Mouse (Mus musculus) kidney, postnatal 10 days (tissue): ENCODE data around the gene Col17a1.

ENCODE experiments used
- DNase-seq: peaks from one replicate; pipeline ENCODE4 v3.0.0; 2021; ENCODE audit warnings: mixed read lengths

The Col17a1 gene

DNA sequence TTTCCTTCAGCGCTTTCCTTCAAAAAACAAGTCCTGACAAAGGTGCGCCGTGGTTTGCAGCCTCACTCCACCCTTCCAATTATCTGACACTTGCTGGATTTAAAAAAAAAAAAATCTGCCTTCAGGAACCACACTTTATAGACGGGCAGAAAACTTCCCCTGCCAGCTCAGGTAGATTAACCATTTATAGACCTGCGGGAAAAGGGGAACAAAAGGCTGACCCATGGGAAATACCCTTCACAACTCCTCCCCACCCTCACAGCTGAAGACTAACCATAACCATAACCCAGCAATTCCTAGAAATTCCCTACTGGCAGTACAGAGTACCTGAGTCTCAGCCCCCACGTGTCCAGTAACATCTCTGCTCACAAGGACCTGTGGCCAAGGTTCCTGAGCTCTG is at the start of gene Col17a1:
Col17a1 (minus strand) TSS at position 101 of the 400 bp plus-strand sequence.
- no peak for DNase-seq

DNA sequence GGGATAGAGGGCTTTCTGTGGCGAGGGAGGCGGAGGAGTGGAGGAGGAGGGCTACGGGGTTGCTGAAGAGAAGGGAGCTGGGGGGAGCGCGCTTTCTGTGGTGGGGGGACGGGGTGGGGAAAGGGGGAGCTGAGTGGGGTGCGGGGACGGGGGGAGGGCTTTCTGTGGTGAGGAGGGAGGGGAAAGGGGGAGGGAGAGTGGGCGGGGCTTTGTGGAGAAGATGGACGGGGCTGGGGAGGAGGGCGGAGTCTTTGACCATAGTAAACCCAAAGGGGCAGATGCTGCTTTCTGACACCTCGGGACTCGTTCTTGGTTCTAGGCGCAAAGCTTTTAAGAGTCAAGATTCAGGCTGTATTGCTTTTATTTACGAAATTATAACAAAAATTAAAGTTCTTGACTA is 40.0 kb upstream of the Col17a1 start:
- peak; percentile 88 for DNase-seq

DNA sequence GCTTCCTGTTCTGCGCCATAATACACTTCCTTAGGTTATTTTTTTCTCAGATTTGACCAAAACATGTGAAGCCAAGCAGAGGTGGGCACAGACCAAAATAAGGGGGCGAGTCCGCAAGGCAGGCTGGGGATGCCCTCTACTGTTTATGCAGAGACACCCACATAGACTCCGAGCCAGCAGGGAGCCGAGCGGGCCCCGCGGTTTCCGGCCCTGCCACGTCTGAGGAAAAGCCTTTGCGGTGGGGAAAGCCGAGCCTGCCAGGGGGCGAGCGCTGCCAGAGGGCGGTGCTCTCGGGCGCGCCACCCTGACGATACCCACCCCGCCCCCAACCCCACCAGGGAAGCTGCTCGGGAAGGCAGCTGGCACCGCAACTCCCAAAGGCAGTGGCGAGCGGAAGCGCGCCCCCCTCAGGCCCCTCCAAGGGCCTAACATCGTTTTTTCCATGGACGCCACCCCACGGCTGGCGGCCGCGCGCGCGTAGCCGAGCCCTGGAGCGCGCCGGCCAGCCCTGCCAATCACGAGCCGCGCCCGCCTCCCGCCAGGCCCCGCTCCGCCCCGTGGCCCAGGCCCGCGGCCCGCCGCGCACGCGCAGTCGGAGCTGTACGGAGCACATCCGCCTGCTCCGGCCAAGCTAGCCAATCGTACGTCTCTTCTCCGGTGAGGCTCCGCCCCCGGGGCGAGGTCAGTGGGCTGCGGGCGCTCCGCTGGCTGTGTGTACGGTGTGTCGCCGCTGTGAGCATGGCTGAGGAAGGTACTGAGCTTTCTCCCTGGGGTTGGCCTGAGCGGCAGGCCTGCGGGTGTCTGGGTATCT is 39.4 kb upstream of the Col17a1 start, which contains the start of gene Sfr1:
Sfr1 (plus strand) TSS at position 612 of the 811 bp plus-strand sequence.
- DNase-seq = peak; percentile 100

DNA sequence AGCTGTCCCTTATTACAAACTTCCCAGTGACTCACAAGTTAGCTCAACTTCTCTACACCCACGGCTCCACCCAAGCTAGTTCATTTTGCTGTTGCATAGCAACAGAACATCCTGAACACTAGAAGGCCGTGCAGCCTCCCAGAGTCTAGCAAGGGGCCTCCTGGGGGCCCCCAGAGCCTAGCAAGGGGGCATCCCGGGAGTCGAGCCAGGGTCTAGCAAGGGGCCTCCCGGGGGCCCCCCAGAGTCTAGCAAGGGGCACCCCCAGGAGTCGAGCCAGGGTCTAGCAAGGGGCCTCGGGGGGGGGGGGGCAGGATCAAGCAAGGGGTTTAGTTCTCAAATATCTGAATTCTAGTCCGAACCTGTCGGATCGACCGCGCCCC is 38.8 kb upstream of the Col17a1 start:
- DNase-seq = peak; percentile 67

DNA sequence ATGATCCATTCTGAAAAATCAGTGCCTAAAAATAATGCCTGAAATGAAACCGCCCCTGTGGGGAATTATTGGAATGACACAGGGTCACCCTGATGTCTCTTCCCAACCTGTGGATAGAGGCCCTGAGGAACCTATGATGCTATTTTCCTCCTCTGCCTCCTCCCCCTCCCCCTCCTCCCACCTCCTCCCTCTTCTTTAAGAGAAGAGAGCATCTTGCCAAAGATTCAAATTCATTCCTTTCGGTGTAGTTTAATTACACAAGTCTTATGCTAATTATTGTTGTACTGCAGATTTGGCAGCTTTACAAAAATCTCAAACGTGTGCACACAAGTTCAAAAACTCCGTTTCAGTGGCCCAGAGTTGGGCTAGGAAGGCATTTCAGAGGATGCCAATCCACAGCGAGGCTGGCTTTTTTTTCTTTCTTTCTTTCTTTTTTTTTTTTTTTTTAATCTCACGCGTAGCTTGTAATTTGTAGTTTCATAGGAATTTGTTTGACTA is 33.8 kb upstream of the Col17a1 start:
- no peak for DNase-seq

DNA sequence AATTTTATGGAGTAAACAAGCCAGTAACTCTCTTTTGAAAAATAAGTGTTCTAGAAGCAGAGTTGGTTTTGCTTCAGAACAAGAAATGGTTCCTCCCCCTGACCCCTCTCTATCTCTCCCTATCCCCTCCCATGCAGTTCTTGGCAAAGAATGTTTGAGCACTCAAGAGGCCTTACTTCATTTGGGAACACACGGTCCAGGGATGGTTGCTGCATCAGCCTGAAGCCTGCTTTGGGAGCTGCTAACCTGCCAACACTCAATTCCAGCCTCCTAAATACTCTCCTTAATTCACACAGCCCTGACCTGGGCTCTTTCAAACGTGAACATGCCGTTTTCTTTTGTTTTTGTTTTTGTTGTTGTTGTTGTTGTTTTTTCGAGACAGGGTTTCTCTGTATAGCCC is 33.0 kb upstream of the Col17a1 start:
- no peak for DNase-seq

DNA sequence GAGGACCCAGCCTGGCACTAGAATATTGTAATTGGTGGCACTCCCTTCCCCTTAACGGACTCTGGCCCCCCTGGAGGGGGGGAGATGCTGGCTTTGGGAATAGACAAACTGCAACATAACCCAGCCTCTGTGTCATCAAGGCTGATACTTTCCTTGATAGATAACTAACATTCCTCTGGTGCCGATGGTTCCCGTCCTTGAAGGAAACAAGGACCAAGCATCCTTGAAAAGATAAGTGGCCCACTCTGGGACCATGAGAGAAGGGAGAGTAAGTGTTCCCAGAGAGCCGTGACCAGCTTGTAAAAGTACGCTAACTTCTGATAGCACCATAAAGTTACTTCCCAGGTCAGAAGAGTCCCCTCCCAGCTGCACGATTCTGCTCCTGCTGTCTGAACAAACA is 30.6 kb upstream of the Col17a1 start:
- DNase-seq = no peak

DNA sequence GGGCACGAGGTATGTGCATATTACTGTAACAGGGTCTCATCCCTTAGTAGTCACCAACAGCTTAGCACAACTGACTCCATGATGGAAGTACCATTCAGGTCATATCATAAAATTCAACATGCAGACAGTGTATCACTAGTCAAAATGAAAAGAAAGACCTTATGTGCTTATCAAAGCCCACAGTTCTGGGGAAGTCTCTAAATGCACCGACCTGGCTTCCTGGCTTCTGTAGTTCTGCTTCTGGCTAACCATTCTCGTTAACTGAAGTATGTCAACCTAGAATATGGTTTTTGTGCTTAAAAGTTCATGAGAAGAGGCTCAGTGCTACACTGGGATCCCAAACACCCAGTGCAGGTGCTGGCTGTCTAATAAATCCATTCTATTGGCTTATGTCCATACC is 27.3 kb upstream of the Col17a1 start:
- no peak for DNase-seq

DNA sequence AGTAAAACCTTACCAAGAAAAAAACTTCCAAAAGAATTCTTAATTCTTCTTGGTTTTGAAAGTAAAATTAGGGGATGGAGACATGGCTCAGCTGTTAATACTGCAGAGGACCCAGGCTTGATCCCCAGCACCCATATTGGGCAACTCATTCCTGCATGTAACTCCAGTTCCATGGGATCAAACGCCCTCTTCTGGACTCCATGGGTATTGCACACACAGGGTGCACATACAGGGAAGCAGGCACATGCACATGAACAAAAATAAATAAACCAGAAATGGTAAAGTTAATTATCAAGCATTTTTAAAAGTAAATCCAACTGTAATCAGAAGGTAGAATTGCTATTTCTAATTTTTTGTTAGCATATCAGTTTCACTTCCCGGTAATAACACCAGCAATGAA is 24.2 kb upstream of the Col17a1 start:
- DNase-seq = no peak

DNA sequence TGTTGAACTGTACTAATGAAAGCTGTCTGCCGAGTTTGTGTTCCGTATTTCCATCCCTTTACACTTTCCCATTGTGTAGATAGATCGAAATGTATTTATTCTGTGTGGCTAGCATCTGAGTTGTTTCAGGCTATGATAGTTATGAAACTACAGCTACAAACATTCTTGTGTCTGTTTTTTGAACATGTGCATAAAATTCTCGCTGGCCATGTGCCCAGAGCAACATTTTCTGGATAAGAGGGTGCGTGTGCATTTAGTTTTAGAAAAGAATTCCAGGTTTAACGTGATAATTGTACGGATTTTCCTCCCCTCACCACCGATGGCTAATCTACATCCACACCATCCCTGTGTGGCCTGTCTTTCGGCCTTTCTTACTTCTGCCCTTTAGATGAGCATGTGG is 21.6 kb upstream of the Col17a1 start:
- DNase-seq = peak; percentile 38

DNA sequence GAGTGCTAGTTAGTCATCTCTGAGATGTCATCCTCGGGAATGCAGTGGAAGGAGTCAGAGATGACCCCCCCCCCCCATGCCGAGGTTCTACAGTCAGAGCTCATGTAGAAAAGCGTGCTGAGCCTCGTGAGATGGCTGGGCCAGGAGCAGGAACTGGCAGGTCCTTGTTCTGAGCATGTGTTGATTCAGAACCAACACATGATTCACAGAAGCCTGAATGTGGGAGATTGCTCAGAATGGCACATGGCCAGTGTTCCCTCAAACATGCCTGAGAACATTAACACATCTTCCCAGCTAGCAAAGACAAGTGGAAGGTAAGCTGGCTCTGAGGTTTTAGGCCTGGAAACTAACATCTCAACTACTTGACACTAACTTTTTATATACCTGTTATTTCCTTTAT is 18.5 kb upstream of the Col17a1 start:
- no peak for DNase-seq

DNA sequence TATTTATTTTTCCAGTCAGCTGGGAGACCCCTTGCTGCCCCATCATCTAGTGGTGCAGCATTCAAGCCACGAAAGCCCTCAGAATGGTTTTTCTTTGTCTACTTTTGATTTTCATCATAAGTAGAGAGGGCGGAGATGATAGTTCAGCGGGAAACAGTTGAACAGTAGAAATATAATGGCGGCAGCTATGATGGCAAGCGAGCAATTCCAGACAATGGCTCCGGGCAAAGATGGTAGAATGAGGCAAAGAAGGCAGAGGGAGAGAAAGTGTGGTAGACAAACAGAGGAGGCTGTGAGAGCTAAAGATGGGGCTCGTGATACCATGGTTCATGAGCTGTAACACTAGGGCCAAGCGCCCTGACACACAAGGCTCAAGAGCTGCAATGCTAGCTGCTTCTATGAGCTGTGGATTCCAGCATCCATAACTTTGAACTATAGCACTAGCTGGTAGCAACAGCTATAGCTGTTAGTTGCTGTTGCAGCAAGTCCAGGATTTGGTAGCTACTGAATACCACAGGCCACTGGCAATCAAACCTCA is 13.9 kb upstream of the Col17a1 start:
- DNase-seq = no peak

DNA sequence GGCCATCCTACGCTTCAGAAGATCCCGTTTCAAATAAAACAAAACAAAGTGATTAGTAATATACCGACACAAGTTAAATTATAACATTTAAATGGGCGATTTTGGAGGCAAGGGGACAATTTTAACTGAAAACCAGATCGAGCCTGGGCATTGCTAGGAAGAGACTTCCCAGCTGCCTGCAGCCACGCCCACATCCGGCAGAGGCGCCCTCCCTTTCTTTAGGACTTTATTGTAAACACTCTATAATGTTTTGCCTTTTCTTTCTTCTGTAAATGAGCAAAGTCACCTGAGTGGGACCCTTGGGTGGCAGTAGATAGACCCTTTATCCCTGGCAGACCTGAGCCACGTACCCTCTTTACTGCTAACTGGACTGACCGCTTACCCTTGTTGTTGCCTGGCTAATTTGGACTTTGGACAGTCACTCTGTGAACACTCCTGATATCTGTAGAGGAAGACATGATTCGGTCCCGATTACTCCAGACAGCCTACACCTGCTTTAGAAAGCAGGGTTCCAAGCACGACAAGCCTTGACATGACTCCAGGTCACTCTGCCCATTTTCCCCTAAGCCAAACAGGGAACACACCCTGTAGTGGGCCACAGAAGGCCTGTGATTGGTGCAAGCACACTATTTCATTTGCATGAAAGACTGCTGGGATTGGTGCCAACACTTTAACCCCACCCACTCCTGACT is 13.3 kb upstream of the Col17a1 start:
- DNase-seq = no peak

DNA sequence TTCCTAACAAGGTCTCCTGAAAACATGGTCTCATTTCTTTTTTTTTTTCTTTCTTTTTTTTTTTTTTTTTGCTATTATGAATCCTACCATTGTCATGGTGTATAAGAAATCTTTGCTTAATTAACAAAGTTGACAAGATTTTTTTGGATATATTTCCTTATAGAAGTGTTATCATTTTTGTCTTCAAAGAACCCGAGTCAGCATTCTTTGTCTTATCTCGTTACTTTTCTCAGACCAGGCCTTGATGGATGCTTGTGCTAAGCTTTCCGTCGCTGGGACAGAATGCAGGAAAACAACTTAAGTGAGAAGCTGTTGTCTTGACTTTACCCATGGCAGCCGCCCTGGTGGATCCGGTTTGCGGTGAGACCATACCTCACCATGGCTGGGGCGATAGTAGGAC is 8.6 kb upstream of the Col17a1 start:
- DNase-seq = no peak

DNA sequence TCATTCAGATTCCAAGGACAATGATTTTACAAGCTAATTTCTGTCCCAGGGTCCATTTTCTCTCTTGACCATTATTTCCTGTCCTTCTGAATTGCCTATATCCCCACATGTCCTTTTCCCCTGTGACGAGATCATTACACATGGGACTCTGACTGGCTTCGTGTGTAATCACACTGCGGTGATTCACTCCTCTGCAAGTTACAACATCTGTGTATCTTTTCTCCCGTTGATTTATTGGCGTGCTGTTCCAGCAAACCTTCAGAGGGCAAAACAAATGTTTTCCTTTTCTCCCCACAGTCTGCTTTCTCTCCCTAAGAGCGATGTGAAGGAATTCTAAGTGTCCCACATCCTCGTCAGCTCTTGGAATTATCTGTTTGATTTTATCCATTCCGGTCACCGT is 7.8 kb upstream of the Col17a1 start:
- no peak for DNase-seq

DNA sequence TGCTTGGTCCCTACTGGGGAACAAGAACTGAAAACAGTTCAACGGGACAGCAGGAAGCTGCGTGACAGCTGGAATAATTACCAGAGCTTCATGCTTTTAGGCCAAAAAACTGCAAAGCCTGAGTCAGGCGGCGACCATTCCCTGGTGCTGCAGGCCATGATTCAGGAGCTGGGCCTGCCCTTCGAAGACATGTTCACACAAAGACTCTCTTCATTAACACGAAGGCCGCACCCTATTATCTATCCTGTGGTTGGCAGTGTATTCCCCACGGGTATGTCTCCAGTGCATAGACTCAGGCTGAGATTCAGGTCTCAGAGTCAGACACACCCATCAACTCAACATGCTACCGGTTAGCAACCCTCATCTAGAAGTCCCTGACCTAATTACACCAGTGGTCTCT is 6.4 kb upstream of the Col17a1 start:
- no peak for DNase-seq

DNA sequence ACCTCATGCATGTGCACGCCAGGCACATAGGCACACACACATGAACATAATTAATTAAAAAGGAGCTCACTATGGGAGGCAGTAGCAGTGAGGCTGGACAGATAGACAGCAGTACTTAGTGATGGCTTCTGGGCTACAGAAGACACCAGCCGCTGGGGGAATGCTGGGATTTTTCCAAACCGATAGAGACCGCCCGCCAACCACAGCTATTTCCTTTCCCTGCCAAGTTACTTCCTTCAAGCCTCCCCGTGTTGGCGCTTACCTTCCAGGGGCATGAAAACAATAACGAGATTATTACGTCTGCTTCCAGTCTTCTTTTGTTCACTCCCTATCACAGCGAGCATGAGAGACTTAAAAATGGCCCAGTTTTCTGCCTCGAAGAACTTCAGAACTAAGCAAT is 5.2 kb upstream of the Col17a1 start:
- no peak for DNase-seq

DNA sequence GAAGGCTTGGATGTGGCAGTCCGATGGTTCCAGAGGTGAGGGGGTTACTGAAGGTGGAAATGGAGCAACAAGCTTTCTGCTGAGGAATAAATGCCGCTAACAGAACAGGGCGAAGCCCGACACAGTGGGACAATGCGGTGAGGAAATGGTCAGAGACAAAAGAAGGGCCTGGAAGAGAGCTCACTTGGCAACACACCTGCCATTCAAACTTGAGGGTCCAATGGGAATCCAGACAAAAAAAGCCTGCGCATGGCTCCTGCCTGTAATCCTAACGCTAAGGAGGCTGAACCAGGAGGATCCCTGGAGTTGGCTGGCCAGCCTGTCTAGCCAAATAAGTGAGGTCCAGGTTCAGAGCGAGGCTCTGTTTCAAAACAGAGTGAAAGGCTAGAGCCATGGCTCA is 4.5 kb upstream of the Col17a1 start:
- DNase-seq = no peak

DNA sequence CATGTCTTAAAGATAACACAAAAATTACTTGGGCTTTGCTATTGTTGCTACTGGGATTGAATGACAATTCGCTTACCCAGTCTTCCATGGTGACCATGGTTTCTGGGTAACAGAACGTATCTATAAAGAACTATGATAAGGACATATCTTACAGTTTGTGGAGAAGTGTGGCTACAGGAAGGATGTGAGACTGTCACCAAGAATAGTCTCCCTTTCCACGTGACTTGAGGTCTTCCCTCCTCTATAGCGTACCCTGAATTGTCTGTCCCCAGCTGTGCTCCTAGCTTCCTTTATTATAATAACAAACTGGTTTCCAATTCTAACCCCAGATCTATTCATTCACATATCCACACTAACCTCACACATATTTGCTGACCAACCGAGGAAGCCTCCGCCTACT is 3.8 kb upstream of the Col17a1 start:
- DNase-seq = no peak

DNA sequence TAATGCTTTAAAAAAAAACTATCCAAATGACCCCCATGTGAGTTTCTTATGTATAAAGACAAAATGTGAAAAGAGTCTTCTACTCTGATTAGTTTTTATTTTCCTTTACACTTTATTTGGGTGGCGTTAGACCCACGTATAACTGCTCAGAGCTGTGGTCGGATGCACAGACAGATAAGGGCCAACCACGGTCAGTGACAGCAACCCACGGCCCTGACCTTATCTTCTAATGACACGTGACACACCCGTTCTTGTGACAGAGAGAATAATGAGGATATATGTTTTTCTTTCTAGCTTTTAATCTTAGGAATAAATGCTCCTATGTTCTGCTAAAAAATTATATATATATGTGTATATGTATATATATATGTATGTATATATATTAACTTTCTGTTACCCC is 2.3 kb downstream of the Col17a1 start:
- no peak for DNase-seq

DNA sequence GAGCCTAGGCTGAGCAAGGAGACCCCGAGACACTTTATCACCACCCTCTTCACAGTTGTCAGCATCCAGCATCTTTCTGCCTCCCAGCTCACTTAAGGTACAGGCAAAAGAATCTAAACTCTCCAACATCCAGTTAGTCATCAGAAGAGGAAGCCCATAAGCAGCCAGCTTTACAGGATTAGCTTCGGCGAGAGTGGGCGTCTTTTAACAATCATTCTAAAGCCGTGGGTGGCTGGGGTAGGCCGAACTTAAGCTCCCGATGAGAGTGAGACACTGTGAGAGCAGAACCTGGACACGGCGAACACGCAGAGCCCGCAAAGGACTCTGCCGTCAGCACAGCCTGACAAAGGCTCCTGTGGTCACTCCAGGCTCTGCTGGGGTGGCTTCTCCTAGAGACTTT is 13.2 kb downstream of the Col17a1 start:
- no peak for DNase-seq

DNA sequence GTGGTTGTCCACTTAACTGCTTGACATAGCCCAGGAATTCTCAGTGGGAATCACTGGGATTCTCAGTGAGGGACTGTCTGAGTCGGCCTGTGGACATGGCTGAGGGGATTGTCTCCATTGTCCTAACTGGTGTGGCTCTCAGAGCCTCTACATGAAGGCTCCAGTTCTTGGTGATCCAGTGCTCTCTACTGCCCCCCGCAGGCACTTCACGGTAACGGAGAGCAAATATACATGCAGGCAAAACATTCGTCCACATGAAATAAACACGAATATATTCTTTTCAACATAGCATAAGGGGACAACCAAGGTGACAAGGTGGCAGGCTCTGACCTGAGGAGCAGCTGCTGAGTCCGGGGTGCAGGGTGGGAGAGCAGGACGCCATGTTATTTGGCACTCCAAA is 17.5 kb downstream of the Col17a1 start:
- DNase-seq = peak; percentile 59

DNA sequence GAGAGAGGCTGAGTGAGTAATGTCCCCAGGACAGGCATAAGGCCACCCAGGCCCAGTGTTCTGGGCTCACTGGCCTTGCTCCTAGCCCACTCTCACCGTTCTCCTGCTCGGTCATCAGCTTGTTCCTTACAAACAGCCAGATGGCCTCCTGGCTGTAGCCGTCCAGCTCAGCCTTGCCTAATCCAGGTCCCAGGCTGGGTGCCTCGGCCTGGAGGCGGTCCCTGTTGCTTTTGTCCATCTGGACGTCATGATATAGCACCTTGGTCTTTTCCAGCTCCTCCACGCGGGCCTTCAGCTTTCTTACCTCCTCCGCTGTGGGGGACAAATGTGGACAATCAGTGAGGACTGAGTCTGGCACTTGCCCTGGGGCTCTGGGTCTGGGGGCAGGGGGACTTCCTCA is 23.5 kb downstream of the Col17a1 start:
- no peak for DNase-seq

DNA sequence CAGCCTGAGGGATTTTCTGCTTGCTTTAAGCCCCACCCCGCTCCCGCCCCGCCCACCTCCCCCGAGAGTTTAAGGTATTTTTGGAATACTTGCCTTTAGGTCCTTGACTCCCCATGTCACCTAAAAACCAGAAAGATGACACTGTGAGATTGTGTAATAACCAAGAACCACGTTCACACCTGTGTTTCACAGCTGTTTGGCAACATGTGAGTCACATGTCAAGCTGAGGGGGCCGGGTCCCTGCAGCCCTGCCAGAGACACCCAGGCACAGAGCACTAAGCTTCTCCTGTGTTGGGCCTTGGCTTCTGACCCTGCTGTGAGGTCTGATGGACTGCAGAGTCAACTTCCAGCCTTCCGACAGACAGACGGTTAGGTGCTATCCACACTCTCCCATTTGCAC is 24.3 kb downstream of the Col17a1 start:
- no peak for DNase-seq
